Mouse (Mus musculus) neural tube, embryonic 13.5 days (tissue): Measurements from ENCODE around the gene Irx4. TPM values are rescaled to one million over a fixed set of nuclear protein-coding genes. Genes with fewer than 3 reads are reported as not detected.
A peak's percentile ranks its signal among the peaks of the same experiment; 100 is the strongest.

Experiments
- ATAC-seq: fragments of 200-750 bp; cut with Nextera tagmentation; 2 replicates; pipeline ENCODE4 v1.8.0; 2017; ENCODE audit warnings: low read depth, mild to moderate bottlenecking, moderate TSS enrichment, moderate library complexity
- H3K27ac ChIP-seq: fragments of 300-500 bp; sonication (generic); replicated peaks from 2 replicates; pipeline ENCODE4 v1.5.1; 2015; ENCODE audit warnings: moderate library complexity, mild to moderate bottlenecking, inconsistent platforms
- H3K27me3 ChIP-seq: fragments of 300-500 bp; sonication (generic); 2 replicates; pipeline ENCODE4 v1.6.1; 2015; ENCODE audit warnings: mild to moderate bottlenecking, inconsistent platforms
- H3K36me3 ChIP-seq: fragments of 300-500 bp; sonication (generic); 2 replicates; pipeline ENCODE4 v1.6.1; 2015; ENCODE audit warnings: mild to moderate bottlenecking, inconsistent platforms
- H3K4me1 ChIP-seq: fragments of 300-500 bp; sonication (generic); replicated peaks from 2 replicates; pipeline ENCODE4 v1.6.1; 2015; ENCODE audit warnings: inconsistent platforms
- H3K4me2 ChIP-seq: fragments of 300-500 bp; sonication (generic); 2 replicates; pipeline ENCODE4 v1.6.1; 2015; ENCODE audit warnings: inconsistent platforms, mild to moderate bottlenecking, moderate library complexity
- H3K4me3 ChIP-seq: fragments of 300-500 bp; sonication (generic); 2 replicates; pipeline ENCODE4 v1.5.1; 2015; ENCODE audit warnings: mild to moderate bottlenecking, inconsistent platforms
- H3K9ac ChIP-seq: fragments of 300-500 bp; sonication (generic); 2 replicates; pipeline ENCODE4 v1.6.1; 2015; ENCODE audit warnings: moderate library complexity, mild to moderate bottlenecking, inconsistent platforms
- H3K9me3 ChIP-seq: fragments of 300-500 bp; sonication (generic); 2 replicates; pipeline ENCODE4 v1.6.1; 2016; ENCODE audit warnings: inconsistent platforms
- WGBS: fragments of 180-500 bp; shearing (Covaris S2); methylation state at CpG from one replicate; pipeline ENCODE4 v1.1.7; 2015; 5-methylcytosine and 5-hydroxymethylcytosine counted together
- polyA plus RNA-seq: library from polyadenylated mRNA; unstranded; fragments of >200 nt; fragmentation: Nextera tagmentation; extraction: Ambion mirVana; gene quantifications from 2 replicates; pipeline ENCODE4 v1.2.1, GENCODE M21; 2015

The Irx4 gene
- polyA plus RNA-seq: 0.80 and 1.1 TPM in 2 replicates

DNA sequence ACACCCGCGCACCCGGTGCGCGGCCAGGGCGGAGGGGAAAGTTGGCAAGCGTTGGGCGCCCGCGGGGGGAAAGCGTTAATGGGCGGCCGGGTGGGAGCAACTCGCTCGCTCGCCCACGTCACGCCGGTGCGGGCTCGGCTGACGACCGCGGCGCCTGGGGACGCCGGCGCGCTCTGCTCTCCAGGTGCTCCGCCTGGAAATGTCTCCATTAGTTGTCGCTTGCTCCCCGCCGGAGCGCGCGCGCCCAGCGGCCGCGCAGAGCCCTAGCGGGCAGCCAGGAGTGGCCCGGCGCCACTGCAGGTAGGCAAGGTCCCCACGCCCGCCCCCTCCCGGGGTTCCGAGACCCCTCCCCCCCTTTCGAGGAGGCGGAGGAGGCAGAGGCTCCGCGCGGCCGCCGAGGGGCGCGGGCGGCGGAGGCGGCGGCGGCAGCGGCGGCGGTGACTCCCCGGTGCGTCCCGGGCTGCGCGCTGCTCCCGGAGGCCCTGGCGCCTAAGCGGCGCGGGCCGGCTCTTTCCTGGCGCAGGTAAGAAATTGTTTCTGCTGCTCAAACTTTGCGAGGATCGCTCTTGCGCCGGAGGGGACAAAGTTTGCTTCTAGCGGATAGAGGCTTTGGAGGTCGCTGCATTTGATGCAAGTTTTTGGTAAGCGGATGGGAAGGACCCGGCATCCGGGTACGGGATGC is at the start of gene Irx4:
TSS of gene Irx4 (plus strand) at position 126 of the 682 bp plus-strand sequence.
- peaks cover 99% of the 10 kb centered on the region for H3K27me3 ChIP-seq
- no peak for ATAC-seq
- peak within 1 kb of the TSS; percentile 39 for H3K4me3 ChIP-seq
- H3K4me1 ChIP-seq: peaks cover 38% of the 10 kb centered on the region
- under 1% methylated on average over 68 of the region's 86 CpGs for WGBS
- 0 out of 2 replicates have a peak within 1 kb of the TSS, but pooled peaks have one; percentile 38 for H3K9ac ChIP-seq
- H3K4me2 ChIP-seq: peak within 1 kb of the TSS; percentile 63
- no peaks in the 10 kb centered on the region for H3K9me3 ChIP-seq
- no peaks in the 10 kb centered on the region for H3K36me3 ChIP-seq
- H3K27ac ChIP-seq: no peak within 1 kb of the TSS

DNA sequence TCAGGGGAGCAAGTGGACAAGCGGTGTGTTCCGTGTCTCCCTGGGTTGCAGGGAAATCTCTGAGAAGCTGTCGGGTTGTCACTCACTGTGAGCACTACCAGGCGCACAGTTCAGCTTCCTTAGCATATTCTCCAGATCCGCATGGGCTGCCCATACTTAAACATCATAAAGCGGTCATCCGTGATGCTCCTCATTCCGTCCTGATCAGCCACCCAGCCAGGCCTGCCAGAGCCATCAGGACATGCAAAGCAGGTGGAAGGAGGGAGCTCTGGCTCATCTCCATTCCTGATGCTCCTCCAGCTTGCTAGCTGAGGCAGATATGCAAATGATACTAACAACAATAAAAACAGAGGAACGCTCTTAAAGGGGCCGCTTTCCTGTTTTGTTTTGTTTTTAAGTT is 46.0 kb upstream of the Irx4 start:
- ATAC-seq: no peak
- H3K4me2 ChIP-seq: no peak overlapping the region
- H3K9me3 ChIP-seq: peaks cover 11% of the 10 kb centered on the region
- no peak overlapping the region for H3K9ac ChIP-seq
- no peak overlapping the region for H3K27ac ChIP-seq
- H3K4me3 ChIP-seq: no peak overlapping the region
- no peaks in the 10 kb centered on the region for H3K27me3 ChIP-seq
- no peaks in the 10 kb centered on the region for H3K36me3 ChIP-seq
- WGBS: 66% methylated on average over 10 of the region's 10 CpGs
- H3K4me1 ChIP-seq: no peaks in the 10 kb centered on the region

DNA sequence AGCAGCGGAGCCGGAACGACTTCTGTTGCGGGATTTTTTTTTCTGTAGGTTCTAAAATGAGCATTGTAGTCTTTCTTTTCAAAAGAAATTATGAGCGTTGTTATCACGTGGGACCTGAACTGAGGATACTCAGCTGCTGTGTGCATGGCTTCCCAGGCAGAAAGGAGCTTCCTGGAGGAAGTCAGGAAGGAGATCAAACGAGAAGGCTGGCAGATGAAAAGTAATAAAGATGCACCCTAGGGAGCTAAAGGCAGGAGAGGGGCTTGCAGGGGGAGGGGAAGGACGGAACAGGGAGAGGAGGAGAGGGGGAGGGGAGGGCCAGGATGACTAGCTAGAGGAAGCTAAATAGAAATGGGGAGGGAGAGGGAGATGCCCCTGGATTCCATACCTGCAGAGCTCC is 23.8 kb upstream of the Irx4 start:
- H3K9ac ChIP-seq: no peak overlapping the region
- H3K4me3 ChIP-seq: no peak overlapping the region
- H3K4me1 ChIP-seq: peaks cover 16% of the 10 kb centered on the region
- H3K36me3 ChIP-seq: no peaks in the 10 kb centered on the region
- no peak for ATAC-seq
- no peak overlapping the region for H3K27ac ChIP-seq
- 25% methylated on average over 8 of the region's 8 CpGs for WGBS
- no peak overlapping the region for H3K4me2 ChIP-seq
- no peaks in the 10 kb centered on the region for H3K9me3 ChIP-seq
- no peaks in the 10 kb centered on the region for H3K27me3 ChIP-seq

DNA sequence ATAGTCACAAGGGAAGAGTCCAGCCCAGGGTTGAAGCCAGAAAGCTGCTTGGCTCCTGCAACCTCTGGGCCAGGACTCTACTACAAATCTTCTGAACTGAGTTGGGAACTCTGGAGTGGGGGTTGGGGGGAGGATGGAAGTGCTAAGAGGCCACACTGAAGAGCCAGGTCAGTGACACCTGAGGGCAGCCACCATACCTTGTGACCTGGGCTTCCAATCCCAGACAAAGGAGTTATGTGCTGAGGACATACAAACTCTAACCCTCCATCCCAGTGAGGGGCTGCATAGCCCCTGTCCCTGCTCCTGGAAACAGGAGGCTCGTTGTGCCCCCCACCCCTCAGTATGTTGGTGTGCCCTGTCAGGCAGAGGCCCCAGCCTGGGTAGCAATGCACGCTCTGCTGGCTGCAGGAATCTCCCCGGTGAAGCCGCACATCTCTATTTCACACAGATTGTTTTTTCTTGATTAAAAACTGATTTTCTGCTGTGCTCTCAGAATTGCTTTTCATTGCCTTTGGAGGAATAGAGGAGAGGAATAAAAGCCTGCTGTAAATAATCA is 21.0 kb upstream of the Irx4 start:
- Histone ChIP-seq H3K9me3 (peaks cover 9% of the 10 kb centered on the region; the same call in 1 of the 2 replicates), H3K36me3 (no peaks in the 10 kb centered on the region), H3K27me3 (no peaks in the 10 kb centered on the region), H3K9ac (no peak overlapping the region), H3K4me3 (no peak overlapping the region), H3K4me1 (peaks cover 16% of the 10 kb centered on the region), H3K27ac (no peak overlapping the region), H3K4me2 (no peak overlapping the region)
- WGBS: 68% methylated on average over 4 of the region's 4 CpGs
- ATAC-seq: no peak

DNA sequence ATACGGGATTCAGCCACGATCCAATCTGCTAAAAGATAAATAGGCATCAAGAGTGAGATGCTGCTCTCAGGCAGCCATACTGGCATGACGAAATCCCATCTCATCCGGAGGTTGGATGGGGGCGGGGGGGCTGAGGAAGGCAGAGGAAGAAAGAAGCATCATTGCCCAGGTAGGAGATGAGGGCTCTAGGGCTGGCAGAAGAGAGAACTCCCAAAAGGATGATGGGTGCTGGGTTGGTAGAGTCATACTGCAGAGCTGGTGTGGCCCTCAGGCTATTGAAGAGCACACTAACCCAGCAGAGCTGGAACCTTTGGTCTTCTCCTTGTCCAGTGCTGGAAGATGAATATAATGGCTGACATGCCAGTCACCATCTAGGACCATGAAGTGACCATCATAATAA is 17.7 kb upstream of the Irx4 start:
- peaks cover 10% of the 10 kb centered on the region; the same call in 1 of the 2 replicates for H3K9me3 ChIP-seq
- 96% methylated on average over 5 of the region's 5 CpGs for WGBS
- H3K27ac ChIP-seq: no peak overlapping the region
- no peak overlapping the region for H3K4me3 ChIP-seq
- H3K9ac ChIP-seq: no peak overlapping the region
- ATAC-seq: no peak
- no peak overlapping the region for H3K4me2 ChIP-seq
- H3K4me1 ChIP-seq: peaks cover 9% of the 10 kb centered on the region
- H3K27me3 ChIP-seq: no peaks in the 10 kb centered on the region
- no peaks in the 10 kb centered on the region for H3K36me3 ChIP-seq

DNA sequence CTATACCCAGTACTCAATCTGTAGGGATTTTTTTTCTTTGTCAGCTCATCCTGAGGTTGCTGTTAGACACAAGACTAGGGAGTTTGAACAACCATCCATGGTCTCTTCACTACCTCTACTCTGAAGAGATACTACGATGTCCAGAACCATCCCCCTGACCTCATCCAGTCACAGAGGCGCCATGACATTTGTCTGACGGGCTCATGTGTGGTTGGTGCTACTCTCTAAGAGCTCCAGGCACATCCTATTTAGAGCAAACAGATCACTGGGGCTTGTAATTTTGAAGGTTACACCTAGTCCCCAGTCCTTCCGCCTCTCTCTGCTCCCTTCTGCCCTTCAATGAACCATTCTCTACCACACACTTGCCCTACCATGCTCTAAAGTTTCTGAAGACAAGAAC is 13.3 kb upstream of the Irx4 start:
- H3K4me1 ChIP-seq: no peaks in the 10 kb centered on the region
- peaks cover 33% of the 10 kb centered on the region for H3K27me3 ChIP-seq
- WGBS: 94% methylated on average over 4 of the region's 4 CpGs
- H3K9me3 ChIP-seq: peaks cover 10% of the 10 kb centered on the region; the same call in 1 of the 2 replicates
- no peak overlapping the region for H3K4me3 ChIP-seq
- H3K36me3 ChIP-seq: no peaks in the 10 kb centered on the region
- no peak overlapping the region for H3K4me2 ChIP-seq
- ATAC-seq: no peak
- no peak overlapping the region for H3K9ac ChIP-seq
- no peak overlapping the region for H3K27ac ChIP-seq

DNA sequence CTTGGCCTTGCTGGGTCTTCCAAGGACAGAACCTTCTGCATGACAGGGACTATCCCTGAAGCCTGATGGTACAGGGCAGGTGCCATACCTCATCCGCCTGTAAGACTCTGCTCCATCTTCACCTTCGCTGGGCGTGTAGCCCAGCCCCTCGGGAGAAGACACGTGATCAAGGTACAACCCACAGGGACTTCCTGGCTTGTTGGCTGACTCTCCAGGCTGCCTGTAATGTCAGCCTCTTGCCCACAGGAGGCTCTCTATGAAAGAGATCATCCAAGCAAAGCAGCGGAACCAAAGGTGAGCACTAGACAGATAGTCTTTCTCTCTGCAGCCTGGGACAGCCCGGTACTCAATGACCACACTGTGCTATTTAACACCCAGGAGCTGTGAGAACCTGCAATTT is 9.1 kb upstream of the Irx4 start:
- peaks cover 61% of the 10 kb centered on the region for H3K27me3 ChIP-seq
- H3K4me3 ChIP-seq: no peak overlapping the region
- H3K9ac ChIP-seq: no peak overlapping the region
- no peaks in the 10 kb centered on the region for H3K36me3 ChIP-seq
- no peaks in the 10 kb centered on the region for H3K4me1 ChIP-seq
- no peaks in the 10 kb centered on the region for H3K9me3 ChIP-seq
- ATAC-seq: no peak
- H3K4me2 ChIP-seq: no peak overlapping the region
- H3K27ac ChIP-seq: no peak overlapping the region
- 41% methylated on average over 7 of the region's 7 CpGs for WGBS

DNA sequence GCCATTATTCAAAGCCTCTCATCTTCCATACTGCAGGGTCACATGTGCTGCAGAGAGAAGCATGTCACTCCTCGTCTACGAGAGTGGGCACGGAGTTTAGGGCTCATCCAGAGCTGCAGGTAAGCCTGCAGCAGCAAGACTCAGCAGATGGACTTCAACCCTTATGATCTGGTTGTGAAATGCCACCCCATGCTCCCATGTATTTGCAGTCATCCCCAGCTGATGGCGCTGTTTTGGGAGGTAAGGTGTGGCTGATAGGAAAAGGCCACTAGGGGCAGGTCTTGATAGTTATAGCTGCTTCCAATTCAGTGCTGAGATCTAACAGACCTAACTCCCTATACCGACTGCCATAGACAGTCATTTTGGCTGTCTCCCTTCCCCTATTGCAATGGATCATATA is 8.3 kb upstream of the Irx4 start:
- ATAC-seq: no peak
- no peaks in the 10 kb centered on the region for H3K36me3 ChIP-seq

DNA sequence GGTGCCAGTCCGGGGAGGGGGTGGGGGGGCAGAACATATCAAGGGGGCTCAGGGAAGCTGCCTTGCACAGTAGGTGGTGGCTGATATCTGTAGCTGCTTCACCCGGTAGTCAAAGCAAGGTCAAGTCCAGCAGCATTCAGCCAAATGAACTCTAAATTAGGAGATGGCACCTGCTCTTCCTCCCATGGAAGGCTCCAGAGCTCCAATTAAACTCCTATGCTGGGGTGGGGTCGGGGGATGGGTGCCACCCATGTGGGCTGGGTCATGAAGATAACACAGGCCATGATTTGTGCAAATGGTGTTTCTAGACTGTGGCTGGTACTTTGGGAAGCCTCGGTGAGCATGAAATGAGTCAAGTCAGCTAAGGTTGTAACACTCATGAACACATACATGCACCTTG is 1.9 kb upstream of the Irx4 start:
- WGBS: 60% methylated on average over 4 of the region's 4 CpGs
- no peak overlapping the region for H3K9ac ChIP-seq
- ATAC-seq: no peak

More for the DNA sequence above, 8.3 kb upstream of the Irx4 start:
- Histone ChIP-seq H3K9ac (no peak overlapping the region), H3K9me3 (no peaks in the 10 kb centered on the region), H3K4me3 (no peak overlapping the region), H3K27me3 (peaks cover 69% of the 10 kb centered on the region), H3K4me1 (no peaks in the 10 kb centered on the region), H3K4me2 (no peak overlapping the region), H3K27ac (no peak overlapping the region)
- WGBS: 60% methylated on average over 5 of the region's 5 CpGs

DNA sequence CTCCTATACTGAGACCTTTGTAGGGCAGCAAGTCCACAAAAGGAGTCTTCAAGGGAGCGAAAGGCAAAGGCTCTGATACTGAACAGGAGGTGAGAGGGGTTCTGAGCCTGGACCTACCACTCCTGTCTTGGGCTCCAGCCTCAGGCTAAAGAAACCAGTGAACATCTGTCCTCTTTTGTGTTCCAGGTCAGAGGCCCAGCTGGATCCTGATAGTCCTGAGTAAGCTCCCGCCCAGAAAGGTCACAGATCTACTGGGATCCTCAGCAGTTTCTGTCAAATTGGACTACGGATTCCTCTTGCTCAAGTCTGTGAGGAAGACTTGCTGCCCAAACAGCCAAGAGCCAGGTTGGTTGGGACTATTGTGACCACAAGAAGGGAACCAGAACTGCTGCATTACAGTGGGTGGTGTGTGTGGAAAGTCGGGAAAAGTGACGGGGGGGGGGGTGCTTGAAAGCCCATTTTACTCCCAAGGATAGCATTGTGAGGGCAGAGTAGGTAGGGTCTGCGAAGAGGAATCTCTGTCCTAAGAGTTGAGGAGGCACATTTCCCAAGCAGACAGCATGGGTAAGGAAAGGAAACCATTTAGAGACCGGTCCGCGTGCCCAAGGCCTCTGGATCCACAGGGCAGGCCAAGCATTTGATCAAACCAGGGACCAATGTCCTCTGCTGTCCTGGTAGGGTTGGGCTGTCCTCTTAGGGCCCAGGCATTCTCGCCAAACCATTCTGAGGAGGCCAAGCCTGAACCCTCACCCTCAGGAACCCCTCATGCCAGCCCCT is 514 bp upstream of the Irx4 start:
- Histone ChIP-seq H3K9me3 (no peaks in the 10 kb centered on the region), H3K4me1 (peaks cover 33% of the 10 kb centered on the region), H3K36me3 (no peaks in the 10 kb centered on the region), H3K27ac (no peak overlapping the region), H3K4me2 (peak overlapping the region; percentile 63), H3K27me3 (peaks cover 97% of the 10 kb centered on the region), H3K9ac (0 out of 2 replicates have a peak overlapping the region, but pooled peaks have one; percentile 38), H3K4me3 (peak overlapping the region; percentile 39)
- 12% methylated on average over 10 of the region's 10 CpGs for WGBS
- ATAC-seq: no peak

More for the DNA sequence above, 1.9 kb upstream of the Irx4 start:
- Histone ChIP-seq H3K36me3 (no peaks in the 10 kb centered on the region), H3K27me3 (peaks cover 94% of the 10 kb centered on the region), H3K27ac (no peak overlapping the region), H3K4me2 (no peak overlapping the region), H3K4me1 (peaks cover 22% of the 10 kb centered on the region), H3K4me3 (no peak overlapping the region), H3K9me3 (no peaks in the 10 kb centered on the region)

DNA sequence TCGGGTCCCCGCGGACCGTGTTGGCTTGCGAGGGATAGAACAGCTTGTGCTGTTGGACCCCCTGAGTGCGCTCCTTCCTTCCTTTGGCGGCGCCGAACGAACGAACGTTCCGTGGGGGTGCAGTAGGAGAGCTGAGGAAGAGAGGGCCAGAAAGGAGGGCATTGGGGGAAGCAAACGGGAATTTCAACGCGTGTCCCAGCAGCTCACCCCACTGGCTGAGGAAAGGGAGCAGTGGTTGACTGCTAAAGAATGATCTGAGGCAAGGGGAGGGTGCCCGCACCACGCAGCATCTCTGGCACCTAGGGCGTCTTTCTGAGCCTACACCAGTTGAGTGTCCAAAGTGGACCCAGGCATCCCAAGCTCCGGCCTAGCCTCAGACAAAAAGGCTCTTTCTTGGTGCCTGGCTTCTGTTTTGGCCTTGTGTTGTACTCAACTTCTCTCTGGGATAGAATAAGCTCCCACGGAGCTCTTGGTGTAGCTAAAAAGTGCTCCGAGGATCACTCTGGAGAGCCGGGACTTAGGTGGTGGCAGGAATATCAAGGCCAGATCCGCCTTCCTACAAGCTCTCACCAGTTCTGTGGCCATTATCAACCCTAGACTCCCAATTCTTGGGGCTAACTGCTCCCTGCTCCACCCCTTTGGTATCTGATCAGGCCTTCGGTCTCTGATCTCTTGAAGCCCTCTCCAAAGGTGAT is 904 bp downstream of the Irx4 start:
- no peak for ATAC-seq
- Histone ChIP-seq H3K27ac (no peak overlapping the region), H3K36me3 (no peaks in the 10 kb centered on the region), H3K9me3 (no peaks in the 10 kb centered on the region), H3K9ac (no peak overlapping the region), H3K4me3 (peak overlapping the region; percentile 39), H3K4me2 (peak overlapping the region; percentile 63), H3K4me1 (peaks cover 41% of the 10 kb centered on the region), H3K27me3 (peaks cover 100% of the 10 kb centered on the region)
- WGBS: 3% methylated on average over 24 of the region's 25 CpGs

DNA sequence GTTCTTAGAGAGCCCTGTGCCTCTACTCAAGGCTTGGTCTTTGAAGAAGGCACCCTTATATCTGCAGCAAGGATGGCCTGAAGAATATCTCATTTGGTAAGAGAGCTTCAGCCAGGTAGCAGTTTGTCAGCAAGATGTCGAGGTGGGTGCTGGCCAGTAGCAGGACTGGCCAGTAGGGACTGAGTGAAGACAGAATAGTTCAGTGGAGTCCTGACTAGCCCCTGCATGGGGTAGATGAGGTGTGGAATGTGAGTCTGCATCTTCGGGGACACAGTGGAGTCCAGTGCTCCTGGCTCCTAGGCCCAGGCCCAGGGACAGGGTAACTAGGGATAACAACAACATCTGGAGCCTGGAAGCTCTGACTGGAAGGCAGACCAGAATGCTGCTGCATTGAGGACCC is 1.6 kb downstream of the Irx4 start:
- no peak overlapping the region for H3K4me3 ChIP-seq

More for the DNA sequence above, 1.6 kb downstream of the Irx4 start:
- no peaks in the 10 kb centered on the region for H3K36me3 ChIP-seq
- H3K4me2 ChIP-seq: no peak overlapping the region
- no peak for ATAC-seq
- H3K9me3 ChIP-seq: no peaks in the 10 kb centered on the region
- H3K27ac ChIP-seq: no peak overlapping the region
- 12% methylated on average over 2 of the region's 2 CpGs for WGBS
- peaks cover 41% of the 10 kb centered on the region for H3K4me1 ChIP-seq
- peaks cover 100% of the 10 kb centered on the region for H3K27me3 ChIP-seq
- no peak overlapping the region for H3K9ac ChIP-seq
